Mouse (Mus musculus) midbrain, embryonic 10.5 days (tissue): ENCODE measurements around the gene Id4. TPM values are rescaled to one million over a fixed set of nuclear protein-coding genes. Genes with fewer than 3 reads are reported as not detected.
A peak's percentile ranks its signal among the peaks of the same experiment; 100 is the strongest.

ENCODE experiments used
- DNase-seq: peaks from one replicate; pipeline ENCODE4 v3.0.0-alpha.2; 2017; ENCODE audit warnings: low spot score
- H3K27ac ChIP-seq: fragments of 300-500 bp; sonication (generic); replicated peaks from 2 replicates; pipeline ENCODE4 v1.5.1; 2016; ENCODE audit warnings: mild to moderate bottlenecking
- H3K27me3 ChIP-seq: fragments of 300-500 bp; sonication (generic); 2 replicates; pipeline ENCODE4 v1.6.1; 2016; ENCODE audit warnings: low read depth, mild to moderate bottlenecking; ENCODE audit not compliant: poor library complexity, severe bottlenecking
- H3K36me3 ChIP-seq: fragments of 300-500 bp; sonication (generic); 2 replicates; pipeline ENCODE4 v1.6.1; 2016; ENCODE audit warnings: mild to moderate bottlenecking, moderate library complexity
- H3K4me1 ChIP-seq: fragments of 300-500 bp; sonication (generic); 2 replicates; pipeline ENCODE4 v1.6.1; 2016
- H3K4me3 ChIP-seq: fragments of 300-500 bp; sonication (generic); 2 replicates; pipeline ENCODE4 v1.5.1; 2016; ENCODE audit warnings: mild to moderate bottlenecking, moderate library complexity
- H3K9me3 ChIP-seq: fragments of 300-500 bp; sonication (generic); replicated peaks from 2 replicates; pipeline ENCODE4 v1.6.1; 2016; ENCODE audit warnings: mild to moderate bottlenecking
- WGBS: fragments of 180-500 bp; shearing (Covaris S2); methylation state at CpG from one replicate; pipeline ENCODE4 v1.1.7; 2016; 5-methylcytosine and 5-hydroxymethylcytosine counted together
- polyA plus RNA-seq: library from polyadenylated mRNA; unstranded; fragments of >200 nt; fragmentation: Nextera tagmentation; extraction: Ambion mirVana; gene quantifications from 2 replicates; pipeline ENCODE4 v1.2.1, GENCODE M21; 2016

Id4 gene
- polyA plus RNA-seq, 1 experiment from 2014 or later: 21.7 TPM

GRCm38 (mm10) chr13:48262451-48262969, 1.5 kb downstream of the Id4 start:
- peak; percentile 50 for DNase-seq
- H3K36me3 ChIP-seq: no peaks in the 10 kb centered on the region
- WGBS: under 1% methylated on average over 25 of the region's 25 CpGs

GRCm38 (mm10) chr13:48265029-48265428, 4.0 kb downstream of the Id4 start:
- WGBS: 65% methylated on average over 6 of the region's 6 CpGs
- no peak for DNase-seq
- Histone ChIP-seq H3K9me3 (no peaks in the 10 kb centered on the region), H3K36me3 (no peaks in the 10 kb centered on the region), H3K27me3 (peaks cover 60% of the 10 kb centered on the region), H3K4me3 (peak overlapping the region; percentile 90), H3K27ac (no peak overlapping the region), H3K4me1 (peaks cover 32% of the 10 kb centered on the region)

More at GRCm38 (mm10) chr13:48262451-48262969, 1.5 kb downstream of the Id4 start:
- Histone ChIP-seq H3K9me3 (no peaks in the 10 kb centered on the region), H3K4me3 (peak overlapping the region; percentile 90), H3K4me1 (peaks cover 42% of the 10 kb centered on the region), H3K27ac (peak overlapping the region; percentile 93), H3K27me3 (peaks cover 54% of the 10 kb centered on the region)

GRCm38 (mm10) chr13:48273451-48274069, 12.5 kb downstream of the Id4 start:
- H3K27ac ChIP-seq: peak overlapping the region; percentile 75
- peak overlapping the region; percentile 44 for H3K4me3 ChIP-seq

GRCm38 (mm10) chr13:48274107-48274506, 13.1 kb downstream of the Id4 start:
- no peak for DNase-seq
- no peaks in the 10 kb centered on the region for H3K9me3 ChIP-seq
- H3K36me3 ChIP-seq: no peaks in the 10 kb centered on the region
- 93% methylated on average over 1 of the region's 1 CpGs for WGBS
- peak overlapping the region; percentile 75; the same call in 1 of the 2 replicates for H3K27ac ChIP-seq
- peaks cover 25% of the 10 kb centered on the region for H3K4me1 ChIP-seq
- peaks cover 15% of the 10 kb centered on the region; the same call in 1 of the 2 replicates for H3K27me3 ChIP-seq
- H3K4me3 ChIP-seq: no peak overlapping the region

More at GRCm38 (mm10) chr13:48273451-48274069, 12.5 kb downstream of the Id4 start:
- H3K36me3 ChIP-seq: no peaks in the 10 kb centered on the region
- H3K27me3 ChIP-seq: peaks cover 19% of the 10 kb centered on the region; the same call in 1 of the 2 replicates
- H3K4me1 ChIP-seq: peaks cover 25% of the 10 kb centered on the region
- peak; percentile 57 for DNase-seq
- H3K9me3 ChIP-seq: no peaks in the 10 kb centered on the region
- 9% methylated on average over 15 of the region's 15 CpGs for WGBS

DNA sequence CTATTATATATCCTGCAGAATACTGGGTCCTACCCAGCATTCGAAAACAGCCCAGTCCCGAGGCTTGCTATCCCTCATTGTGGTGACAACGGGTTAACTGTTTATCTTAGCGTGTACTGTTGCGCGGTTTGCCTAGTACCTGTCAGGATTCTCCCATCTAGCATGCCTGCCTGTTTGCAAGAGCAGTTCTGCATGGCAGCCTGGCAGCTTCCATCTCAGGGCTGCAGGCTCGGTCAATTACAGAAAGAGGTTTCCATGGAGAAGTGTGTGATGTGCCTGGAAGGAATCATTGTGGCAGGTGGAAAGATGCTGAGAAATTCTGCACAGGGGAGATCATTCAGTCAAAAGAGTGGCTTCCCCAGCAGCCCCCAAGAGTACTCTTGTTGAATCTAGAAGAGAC, 16.0 kb downstream of the Id4 start:
- Histone ChIP-seq H3K4me3 (no peak overlapping the region), H3K36me3 (no peaks in the 10 kb centered on the region), H3K4me1 (peaks cover 25% of the 10 kb centered on the region), H3K27ac (no peak overlapping the region), H3K27me3 (peaks cover 11% of the 10 kb centered on the region; the same call in 1 of the 2 replicates), H3K9me3 (no peaks in the 10 kb centered on the region)
- peak; percentile 25 for DNase-seq
- 84% methylated on average over 7 of the region's 7 CpGs for WGBS

DNA sequence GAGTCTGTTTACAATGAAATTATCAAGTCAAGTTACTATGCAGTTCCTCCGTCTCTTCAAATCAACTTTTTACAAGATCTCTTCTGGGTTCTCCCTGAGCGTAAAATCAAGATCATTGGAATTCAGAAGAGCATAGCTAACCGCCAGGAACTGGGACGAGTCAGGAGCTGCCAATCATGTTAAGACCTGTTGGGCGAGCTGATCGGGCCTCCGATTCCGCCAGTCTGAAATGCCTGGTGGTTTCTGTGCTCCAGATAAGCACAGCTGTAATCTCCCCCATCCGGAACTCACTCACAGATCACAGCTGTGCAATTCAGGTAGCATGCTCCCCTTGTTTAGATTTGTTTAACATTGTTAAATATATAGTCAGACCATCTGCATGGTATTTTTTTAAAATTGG, 23.4 kb downstream of the Id4 start:
- Histone ChIP-seq H3K27ac (no peak overlapping the region), H3K27me3 (no peaks in the 10 kb centered on the region), H3K36me3 (no peaks in the 10 kb centered on the region), H3K4me3 (no peak overlapping the region), H3K4me1 (no peaks in the 10 kb centered on the region), H3K9me3 (no peaks in the 10 kb centered on the region)
- no peak for DNase-seq
- WGBS: 89% methylated on average over 9 of the region's 9 CpGs

DNA sequence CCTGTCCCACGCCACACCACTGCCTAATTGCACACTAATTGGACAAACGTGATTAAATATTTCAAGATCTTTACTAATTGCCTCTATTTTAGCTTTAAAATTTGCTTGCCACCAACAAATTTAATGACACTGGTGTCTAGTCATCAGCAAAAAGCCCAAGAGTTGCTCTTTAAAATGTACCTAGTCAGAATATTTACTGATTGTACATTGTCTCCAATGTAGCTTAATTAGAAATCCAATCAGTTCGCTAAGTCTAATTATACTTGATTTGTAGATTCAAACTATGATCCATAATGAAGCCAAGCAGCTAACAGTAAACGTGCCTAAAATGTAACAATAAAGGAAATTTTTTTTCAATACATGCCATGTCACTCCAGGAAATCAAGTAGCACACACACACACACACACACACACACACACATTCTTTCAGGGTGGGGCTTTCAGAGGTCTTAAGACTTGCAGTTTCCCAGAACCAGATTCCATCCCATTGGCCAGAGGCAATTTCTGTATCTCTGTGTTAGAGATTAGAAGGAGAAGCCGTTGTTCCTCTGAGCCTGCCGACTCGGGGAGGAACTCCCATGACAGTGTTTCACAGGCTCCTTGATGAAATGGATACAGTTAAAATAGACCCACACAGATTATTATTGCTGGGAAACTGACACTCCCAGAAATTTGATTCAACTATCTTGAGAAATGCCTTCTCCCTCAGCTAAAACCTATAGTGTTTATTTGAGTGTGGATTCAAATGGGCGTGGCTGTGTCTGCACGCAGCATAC, 24.1 kb downstream of the Id4 start:
- DNase-seq: no peak
- Histone ChIP-seq H3K4me1 (no peaks in the 10 kb centered on the region), H3K27ac (no peak overlapping the region), H3K9me3 (no peaks in the 10 kb centered on the region), H3K36me3 (no peaks in the 10 kb centered on the region), H3K4me3 (no peak overlapping the region), H3K27me3 (no peaks in the 10 kb centered on the region)
- WGBS: 92% methylated on average over 9 of the region's 9 CpGs

DNA sequence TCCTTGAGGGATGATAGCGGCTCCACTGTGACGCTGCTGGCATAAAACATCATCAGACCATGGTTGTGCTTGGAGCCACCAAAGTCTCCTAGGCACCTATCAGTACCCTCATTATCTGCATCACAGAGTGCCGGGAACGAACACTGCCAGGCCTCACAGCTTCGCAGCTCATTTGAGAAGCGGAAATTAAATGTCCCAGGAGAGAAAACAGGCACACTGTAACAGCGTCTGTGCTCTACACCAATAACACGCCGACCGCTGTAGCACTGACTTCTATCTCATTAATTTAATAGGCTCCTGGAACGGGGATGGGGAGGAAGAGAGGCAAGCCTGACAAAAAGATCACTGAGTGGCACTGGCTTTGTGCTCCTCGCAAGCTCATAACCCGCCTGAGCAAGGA, 29.4 kb downstream of the Id4 start:
- Histone ChIP-seq H3K27ac (no peak overlapping the region; the same call in 1 of the 2 replicates), H3K36me3 (no peaks in the 10 kb centered on the region), H3K27me3 (no peaks in the 10 kb centered on the region), H3K9me3 (no peaks in the 10 kb centered on the region), H3K4me1 (peaks cover 9% of the 10 kb centered on the region; the same call in 1 of the 2 replicates), H3K4me3 (no peak overlapping the region)
- DNase-seq: no peak
- 80% methylated on average over 13 of the region's 13 CpGs for WGBS

GRCm38 (mm10) chr13:48314500-48314899, 53.5 kb downstream of the Id4 start:
- WGBS: 79% methylated on average over 7 of the region's 7 CpGs
- no peak overlapping the region for H3K4me3 ChIP-seq
- H3K4me1 ChIP-seq: peaks cover 19% of the 10 kb centered on the region
- peaks cover 56% of the 10 kb centered on the region for H3K27me3 ChIP-seq
- H3K36me3 ChIP-seq: no peaks in the 10 kb centered on the region
- no peaks in the 10 kb centered on the region for H3K9me3 ChIP-seq
- no peak overlapping the region for H3K27ac ChIP-seq
- no peak for DNase-seq
